Mouse (Mus musculus) heart, embryonic 14.5 days (tissue): ENCODE data around the gene Slc9a3r1. TPM values are rescaled to one million over a fixed set of nuclear protein-coding genes. Genes with fewer than 3 reads are reported as not detected.

Experiments used
- ATAC-seq: fragments of 200-750 bp; cut with Nextera tagmentation; 2 replicates; pipeline ENCODE4 v1.8.0; 2017; ENCODE audit warnings: low read depth, moderate TSS enrichment; ENCODE audit not compliant: insufficient number of reproducible peaks, insufficient read depth, low FRiP score
- H3K27ac ChIP-seq, 2 experiments: fragments of 200-500 bp in 1 of 2; fragments of 300-500 bp in 1 of 2; sonication (generic) in 1 of 2; replicated peaks in 1 of 2; 2 replicates each; pipeline ENCODE4 v1.5.1; 2012 to 2014; ENCODE audit warnings: low read depth in 2 of 2, low read length in 2 of 2, control low read depth in 1 of 2, mild to moderate bottlenecking in 1 of 2, mixed read lengths in 1 of 2; ENCODE audit not compliant: control insufficient read depth in 1 of 2, insufficient read depth in 1 of 2
- H3K27me3 ChIP-seq: fragments of 300-500 bp; sonication (generic); 2 replicates; pipeline ENCODE4 v1.6.1; 2014; ENCODE audit warnings: mild to moderate bottlenecking, low read length, control low read depth; ENCODE audit not compliant: control insufficient read depth, insufficient read depth
- H3K36me3 ChIP-seq: fragments of 300-500 bp; sonication (generic); 2 replicates; pipeline ENCODE4 v1.6.1; 2014; ENCODE audit warnings: mild to moderate bottlenecking, control low read depth, low read length, mixed read lengths; ENCODE audit not compliant: control insufficient read depth, insufficient read depth
- H3K4me1 ChIP-seq, 2 experiments: fragments of 200-500 bp in 1 of 2; fragments of 300-500 bp in 1 of 2; sonication (generic) in 1 of 2; 2 replicates each; pipeline ENCODE4 v1.6.1; 2012 to 2014; ENCODE audit warnings: low read length in 2 of 2, control low read depth in 1 of 2, mixed read lengths in 1 of 2; ENCODE audit not compliant: control insufficient read depth in 2 of 2, insufficient read depth in 2 of 2
- H3K4me2 ChIP-seq: fragments of 300-500 bp; sonication (generic); 2 replicates; pipeline ENCODE4 v1.6.1; 2014; ENCODE audit warnings: mild to moderate bottlenecking, low read length
- H3K4me3 ChIP-seq, 2 experiments: fragments of 200-500 bp in 1 of 2; fragments of 300-500 bp in 1 of 2; sonication (generic) in 1 of 2; 2 replicates each; pipeline ENCODE4 v1.5.1; 2012 to 2014; ENCODE audit warnings: low read length in 2 of 2, mild to moderate bottlenecking in 2 of 2, control low read depth in 1 of 2, low read depth in 1 of 2, moderate library complexity in 1 of 2; ENCODE audit not compliant: control insufficient read depth in 1 of 2, insufficient read depth in 1 of 2
- H3K9ac ChIP-seq: fragments of 300-500 bp; sonication (generic); 2 replicates; pipeline ENCODE4 v1.6.1; 2014; ENCODE audit warnings: mild to moderate bottlenecking, low read length
- H3K9me3 ChIP-seq: fragments of 300-500 bp; sonication (generic); 2 replicates; pipeline ENCODE4 v1.6.1; 2016; ENCODE audit warnings: low read length, control low read depth; ENCODE audit not compliant: control insufficient read depth
- WGBS: fragments of 180-500 bp; shearing (Covaris S2); extraction: QIAGEN DNeasy Blood & Tissue Kit; methylation state at CpG from one replicate; pipeline ENCODE4 v1.1.7; 2014; 5-methylcytosine and 5-hydroxymethylcytosine counted together
- polyA plus RNA-seq: library from polyadenylated mRNA; unstranded; fragments of >200 nt; fragmentation: Nextera tagmentation; extraction: Ambion mirVana; gene quantifications from 2 replicates; pipeline ENCODE4 v1.2.1, GENCODE M21; 2014

The Slc9a3r1 gene
- polyA plus RNA-seq, 1 experiment from 2014 or later = 21.9 TPM

GRCm38 (mm10) chr11:115173549-115174339 is 10.6 kb downstream of the Slc9a3r1 start:
- Histone ChIP-seq H3K27me3 (no peaks in the 10 kb centered on the region), H3K4me2 (0 out of 2 replicates have a peak overlapping the region, but pooled peaks have one; percentile 2), H3K27ac (no peak overlapping the region), H3K36me3 (no peaks in the 10 kb centered on the region), H3K4me1 (peaks cover 20 to 37% of the 10 kb centered on the region in 2 experiments), H3K9ac (no peak overlapping the region), H3K4me3 (no peak overlapping the region), H3K9me3 (no peaks in the 10 kb centered on the region)
- 23% methylated on average over 16 of the region's 16 CpGs for WGBS
- no peak for ATAC-seq

- H3K27me3 ChIP-seq = no peaks in the 10 kb centered on the region
- peaks cover 20 to 36% of the 10 kb centered on the region in 2 experiments for H3K4me1 ChIP-seq
- 0 out of 2 replicates have a peak, but pooled peaks cover 5% of the 10 kb centered on the region for H3K36me3 ChIP-seq
- H3K4me3 ChIP-seq = no peak overlapping the region
- H3K27ac ChIP-seq = 0 out of 4 replicates have a peak overlapping the region, but pooled peaks of 1 of the 2 experiments have one; percentile 15
- no peaks in the 10 kb centered on the region for H3K9me3 ChIP-seq
- WGBS = 71% methylated on average over 24 of the region's 24 CpGs
- H3K4me2 ChIP-seq = no peak overlapping the region
- no peak for ATAC-seq
- H3K9ac ChIP-seq = no peak overlapping the region
These were observed 13.5 kb downstream of the Slc9a3r1 start for GRCm38 (mm10) chr11:115176399-115177190.

GRCm38 (mm10) chr11:115177559-115178195 is 14.5 kb downstream of the Slc9a3r1 start:
- Histone ChIP-seq H3K9me3 (no peaks in the 10 kb centered on the region), H3K4me3 (no peak overlapping the region), H3K4me1 (peaks cover 13 to 25% of the 10 kb centered on the region in 2 experiments), H3K4me2 (no peak overlapping the region), H3K27me3 (no peaks in the 10 kb centered on the region), H3K27ac (no peak overlapping the region), H3K36me3 (0 out of 2 replicates have a peak, but pooled peaks cover 8% of the 10 kb centered on the region), H3K9ac (no peak overlapping the region)
- ATAC-seq = no peak; the same call in 1 of the 2 replicates
- 55% methylated on average over 10 of the region's 10 CpGs for WGBS

- Histone ChIP-seq H3K27ac (no peak overlapping the region), H3K27me3 (no peaks in the 10 kb centered on the region), H3K4me2 (no peak overlapping the region), H3K9ac (no peak overlapping the region), H3K4me1 (peaks cover 5 to 15% of the 10 kb centered on the region in 2 experiments; a peak in 2 of 4 replicates), H3K9me3 (no peaks in the 10 kb centered on the region), H3K36me3 (0 out of 2 replicates have a peak, but pooled peaks cover 8% of the 10 kb centered on the region), H3K4me3 (no peak overlapping the region)
- ATAC-seq = no peak
- WGBS = 73% methylated on average over 2 of the region's 2 CpGs
These were observed 15.6 kb downstream of the Slc9a3r1 start for GRCm38 (mm10) chr11:115178766-115179165.

GRCm38 (mm10) chr11:115179191-115179590 is 16.1 kb downstream of the Slc9a3r1 start:
- no peak for ATAC-seq
- peaks cover 5 to 11% of the 10 kb centered on the region in 2 experiments; a peak in 1 of 4 replicates for H3K4me1 ChIP-seq
- H3K9ac ChIP-seq = no peak overlapping the region
- 0 out of 2 replicates have a peak, but pooled peaks cover 8% of the 10 kb centered on the region for H3K36me3 ChIP-seq
- no peaks in the 10 kb centered on the region for H3K27me3 ChIP-seq
- no peak overlapping the region for H3K4me2 ChIP-seq
- H3K4me3 ChIP-seq = no peak overlapping the region
- H3K27ac ChIP-seq = no peak overlapping the region
- H3K9me3 ChIP-seq = no peaks in the 10 kb centered on the region
- WGBS = 70% methylated on average over 6 of the region's 6 CpGs

GRCm38 (mm10) chr11:115179881-115180280 is 16.7 kb downstream of the Slc9a3r1 start:
- H3K4me2 ChIP-seq = no peak overlapping the region
- no peak for ATAC-seq
- peaks cover 5 to 11% of the 10 kb centered on the region in 2 experiments; a peak in 1 of 4 replicates for H3K4me1 ChIP-seq
- no peak overlapping the region for H3K27ac ChIP-seq
- 0 out of 2 replicates have a peak, but pooled peaks cover 8% of the 10 kb centered on the region for H3K36me3 ChIP-seq
- no peaks in the 10 kb centered on the region for H3K9me3 ChIP-seq
- 73% methylated on average over 6 of the region's 6 CpGs for WGBS
- no peak overlapping the region for H3K4me3 ChIP-seq
- no peak overlapping the region for H3K9ac ChIP-seq
- H3K27me3 ChIP-seq = no peaks in the 10 kb centered on the region
